Mouse (Mus musculus): Measurements from ENCODE around the gene Siah3.

DNA sequence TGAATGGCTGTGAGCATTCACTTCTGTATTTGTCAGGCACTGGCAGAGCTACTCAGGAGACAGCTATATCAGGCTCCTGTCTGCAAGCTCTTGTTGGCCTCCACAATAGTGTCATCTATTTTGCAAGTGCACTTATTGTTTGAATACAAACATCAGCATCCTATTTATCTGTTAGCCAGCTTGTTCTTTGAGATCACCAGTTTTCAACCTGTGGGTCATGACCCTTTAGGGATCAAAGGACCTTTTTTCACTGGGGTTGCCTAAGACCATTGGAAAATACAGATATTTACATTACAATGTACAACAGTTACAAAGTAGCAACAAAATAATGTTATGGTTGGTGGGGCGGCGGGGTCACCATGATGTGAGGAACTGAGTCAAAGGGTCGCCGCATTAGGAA is 1.9 kb upstream of the Siah3 start:
- no peak for TF ChIP-seq MYOG (IDR thresholded peaks at IDR 0.05; ENCODE audit: control insufficient read depth in 1 of 3, insufficient read depth in 1 of 3, insufficient read length in 2 of 3, low read depth in 2 of 3)
- no peak for TF ChIP-seq POLR2A (IDR thresholded peaks at IDR 0.05; ENCODE audit: insufficient read length, low read depth)
- no peak for TF ChIP-seq USF1 (IDR thresholded peaks at IDR 0.05; ENCODE audit: low read depth)
- no peak for TF ChIP-seq TCF12 (IDR thresholded peaks at IDR 0.05; ENCODE audit: insufficient read depth, poor library complexity, severe bottlenecking)
- no peak for TF ChIP-seq POLR2AphosphoS2 (IDR thresholded peaks at IDR 0.05; ENCODE audit: insufficient read length, low read depth)
- TF ChIP-seq E2F4 (IDR thresholded peaks at IDR 0.05; ENCODE audit: insufficient read depth), result no peak
- TF ChIP-seq MAX (IDR thresholded peaks at IDR 0.05; ENCODE audit: low read depth), result no peak
- TF ChIP-seq CEBPB (IDR thresholded peaks at IDR 0.05; ENCODE audit: insufficient read depth, poor library complexity, severe bottlenecking), result no peak
- TF ChIP-seq MYOD1 (IDR thresholded peaks at IDR 0.05; ENCODE audit: control insufficient read depth in 1 of 3, insufficient read length in 2 of 3, low read depth in 2 of 3), result no peak
- TF ChIP-seq SRF (IDR thresholded peaks at IDR 0.05; ENCODE audit: control insufficient read depth, insufficient read length, low read depth), result no peak
- no peak for TF ChIP-seq TCF3 (IDR thresholded peaks at IDR 0.05; ENCODE audit: insufficient read length, low read depth)

Data from myocyte (in vitro differentiated cells).